Mouse (Mus musculus): ENCODE measurements around the gene Piwil4. TPM values are rescaled to one million over a fixed set of nuclear protein-coding genes. Genes with fewer than 3 reads are reported as not detected.
"Not testable (repeated sequence)": the region's sequence is repeated elsewhere in the genome, so short reads cannot be mapped to it uniquely, and the experiment has no call there.

Gene Piwil4
- polyA plus RNA-seq, 1 experiment from 2014 or later = 0.21 TPM

- no peak for ATAC-seq (ENCODE audit: low read depth)
- Histone ChIP-seq H3K4me3 (ENCODE audit: low read depth, low read length) (no peak overlapping the region), H3K4me2 (ENCODE audit: low read depth, low read length) (no peak overlapping the region), H3K36me3 (ENCODE audit: control insufficient read depth, insufficient read depth, low read length) (no peaks in the 10 kb centered on the region), H3K4me1 (ENCODE audit: control insufficient read depth, insufficient read depth, low read length) (no peaks in the 10 kb centered on the region), H3K27ac (replicated peaks; ENCODE audit: low read depth, low read length) (no peak overlapping the region), H3K27me3 (replicated peaks; ENCODE audit: control insufficient read depth, insufficient read depth, low read length) (no peaks in the 10 kb centered on the region), H3K9ac (ENCODE audit: low read depth, low read length) (no peak overlapping the region), H3K9me3 (ENCODE audit: control insufficient read depth, low read length) (no peaks in the 10 kb centered on the region)
- no peak for DNase-seq (ENCODE audit: low spot score)
- WGBS = 68% methylated on average over 12 of the region's 12 CpGs
Measured at GRCm38 (mm10) chr9:14689376-14690108, 51.0 kb downstream of the Piwil4 start.

- 59% methylated on average over 4 of the region's 4 CpGs for WGBS
- ATAC-seq (ENCODE audit: low read depth) = no peak
- Histone ChIP-seq H3K4me2 (ENCODE audit: low read depth, low read length) (no peak overlapping the region), H3K27ac (replicated peaks; ENCODE audit: low read depth, low read length) (no peak overlapping the region), H3K9ac (ENCODE audit: low read depth, low read length) (no peak overlapping the region), H3K36me3 (ENCODE audit: control insufficient read depth, insufficient read depth, low read length) (no peaks in the 10 kb centered on the region), H3K9me3 (ENCODE audit: control insufficient read depth, low read length) (no peaks in the 10 kb centered on the region), H3K4me1 (ENCODE audit: control insufficient read depth, insufficient read depth, low read length) (no peaks in the 10 kb centered on the region), H3K4me3 (ENCODE audit: low read depth, low read length) (no peak overlapping the region), H3K27me3 (replicated peaks; ENCODE audit: control insufficient read depth, insufficient read depth, low read length) (no peaks in the 10 kb centered on the region)
- DNase-seq (ENCODE audit: low spot score) = peak; percentile 51
Measured at GRCm38 (mm10) chr9:14684363-14684762, 56.2 kb downstream of the Piwil4 start.

GRCm38 (mm10) chr9:14682741-14683140 is 57.8 kb downstream of the Piwil4 start:
- H3K27me3 ChIP-seq (replicated peaks; ENCODE audit: control insufficient read depth, insufficient read depth, low read length) = no peaks in the 10 kb centered on the region
- H3K9ac ChIP-seq (ENCODE audit: low read depth, low read length) = no peak overlapping the region
- no peak for ATAC-seq (ENCODE audit: low read depth)
- no peak overlapping the region for H3K4me3 ChIP-seq (ENCODE audit: low read depth, low read length)
- H3K4me1 ChIP-seq (ENCODE audit: control insufficient read depth, insufficient read depth, low read length) = no peaks in the 10 kb centered on the region
- DNase-seq (ENCODE audit: low spot score) = no peak
- no peak overlapping the region for H3K27ac ChIP-seq (replicated peaks; ENCODE audit: low read depth, low read length)
- H3K36me3 ChIP-seq (ENCODE audit: control insufficient read depth, insufficient read depth, low read length) = no peaks in the 10 kb centered on the region
- no peak overlapping the region for H3K4me2 ChIP-seq (ENCODE audit: low read depth, low read length)
- no peaks in the 10 kb centered on the region for H3K9me3 ChIP-seq (ENCODE audit: control insufficient read depth, low read length)

GRCm38 (mm10) chr9:14680584-14680983 is 59.9 kb downstream of the Piwil4 start:
- DNase-seq (ENCODE audit: low spot score) = no peak
- ATAC-seq (ENCODE audit: low read depth) = no peak

GRCm38 (mm10) chr9:14675707-14676691 is 64.5 kb downstream of the Piwil4 start:
- Histone ChIP-seq H3K4me2 (ENCODE audit: low read depth, low read length) (no peak overlapping the region), H3K27me3 (replicated peaks; ENCODE audit: control insufficient read depth, insufficient read depth, low read length) (no peaks in the 10 kb centered on the region), H3K27ac (replicated peaks; ENCODE audit: low read depth, low read length) (peak overlapping the region; percentile 28), H3K4me1 (ENCODE audit: control insufficient read depth, insufficient read depth, low read length) (peaks cover 11% of the 10 kb centered on the region; the same call in 1 of the 2 replicates), H3K9ac (ENCODE audit: low read depth, low read length) (no peak overlapping the region), H3K9me3 (ENCODE audit: control insufficient read depth, low read length) (no peaks in the 10 kb centered on the region), H3K36me3 (ENCODE audit: control insufficient read depth, insufficient read depth, low read length) (no peaks in the 10 kb centered on the region), H3K4me3 (ENCODE audit: low read depth, low read length) (no peak overlapping the region)
- ATAC-seq (ENCODE audit: low read depth) (peak; percentile 90), DNase-seq (ENCODE audit: low spot score) (peak; percentile 84)
- 43% methylated on average over 9 of the region's 9 CpGs for WGBS

More at GRCm38 (mm10) chr9:14680584-14680983, 59.9 kb downstream of the Piwil4 start:
- no peak overlapping the region for H3K4me2 ChIP-seq (ENCODE audit: low read depth, low read length)
- 59% methylated on average over 2 of the region's 2 CpGs for WGBS
- H3K4me3 ChIP-seq (ENCODE audit: low read depth, low read length) = no peak overlapping the region
- no peaks in the 10 kb centered on the region for H3K36me3 ChIP-seq (ENCODE audit: control insufficient read depth, insufficient read depth, low read length)
- no peaks in the 10 kb centered on the region for H3K9me3 ChIP-seq (ENCODE audit: control insufficient read depth, low read length)
- H3K4me1 ChIP-seq (ENCODE audit: control insufficient read depth, insufficient read depth, low read length) = no peaks in the 10 kb centered on the region; the same call in 1 of the 2 replicates
- no peak overlapping the region for H3K27ac ChIP-seq (replicated peaks; ENCODE audit: low read depth, low read length)
- H3K27me3 ChIP-seq (replicated peaks; ENCODE audit: control insufficient read depth, insufficient read depth, low read length) = no peaks in the 10 kb centered on the region
- no peak overlapping the region for H3K9ac ChIP-seq (ENCODE audit: low read depth, low read length)

- no peak overlapping the region for H3K4me3 ChIP-seq (ENCODE audit: low read depth, low read length)
- 87% methylated on average over 8 of the region's 8 CpGs for WGBS
- H3K27me3 ChIP-seq (replicated peaks; ENCODE audit: control insufficient read depth, insufficient read depth, low read length) = no peaks in the 10 kb centered on the region
- no peak overlapping the region for H3K4me2 ChIP-seq (ENCODE audit: low read depth, low read length)
- H3K9ac ChIP-seq (ENCODE audit: low read depth, low read length) = no peak overlapping the region
- peaks cover 11% of the 10 kb centered on the region; the same call in 1 of the 2 replicates for H3K4me1 ChIP-seq (ENCODE audit: control insufficient read depth, insufficient read depth, low read length)
- H3K9me3 ChIP-seq (ENCODE audit: control insufficient read depth, low read length) = no peaks in the 10 kb centered on the region
- no peaks in the 10 kb centered on the region for H3K36me3 ChIP-seq (ENCODE audit: control insufficient read depth, insufficient read depth, low read length)
- DNase-seq (ENCODE audit: low spot score) = no peak
- no peak for ATAC-seq (ENCODE audit: low read depth)
- H3K27ac ChIP-seq (replicated peaks; ENCODE audit: low read depth, low read length) = no peak overlapping the region
Measured at GRCm38 (mm10) chr9:14674506-14674905, 66.0 kb downstream of the Piwil4 start.

GRCm38 (mm10) chr9:14673109-14673508 is 67.4 kb downstream of the Piwil4 start:
- H3K4me2 ChIP-seq (ENCODE audit: low read depth, low read length) = no peak overlapping the region
- H3K4me1 ChIP-seq (ENCODE audit: control insufficient read depth, insufficient read depth, low read length) = peaks cover 11% of the 10 kb centered on the region; the same call in 1 of the 2 replicates
- no peak overlapping the region for H3K9ac ChIP-seq (ENCODE audit: low read depth, low read length)
- H3K27ac ChIP-seq (replicated peaks; ENCODE audit: low read depth, low read length) = peak overlapping the region; percentile 70
- DNase-seq (ENCODE audit: low spot score) (peak; percentile 82), ATAC-seq (ENCODE audit: low read depth) (no peak)
- H3K27me3 ChIP-seq (replicated peaks; ENCODE audit: control insufficient read depth, insufficient read depth, low read length) = no peaks in the 10 kb centered on the region
- no peaks in the 10 kb centered on the region for H3K36me3 ChIP-seq (ENCODE audit: control insufficient read depth, insufficient read depth, low read length)
- H3K4me3 ChIP-seq (ENCODE audit: low read depth, low read length) = no peak overlapping the region
- 39% methylated on average over 4 of the region's 4 CpGs for WGBS
- H3K9me3 ChIP-seq (ENCODE audit: control insufficient read depth, low read length) = no peaks in the 10 kb centered on the region

GRCm38 (mm10) chr9:14671965-14672364 is 68.6 kb downstream of the Piwil4 start:
- not testable (repeated sequence) for H3K9me3 ChIP-seq (ENCODE audit: control insufficient read depth, low read length); H3K4me3 ChIP-seq (ENCODE audit: low read depth, low read length); H3K27ac ChIP-seq (replicated peaks; ENCODE audit: low read depth, low read length); H3K4me2 ChIP-seq (ENCODE audit: low read depth, low read length); DNase-seq (ENCODE audit: low spot score); H3K9ac ChIP-seq (ENCODE audit: low read depth, low read length); H3K27me3 ChIP-seq (replicated peaks; ENCODE audit: control insufficient read depth, insufficient read depth, low read length); H3K36me3 ChIP-seq (ENCODE audit: control insufficient read depth, insufficient read depth, low read length); ATAC-seq (ENCODE audit: low read depth)
- H3K4me1 ChIP-seq (ENCODE audit: control insufficient read depth, insufficient read depth, low read length) = peaks cover 11% of the 10 kb centered on the region; the same call in 1 of the 2 replicates
- WGBS = 48% methylated on average over 5 of the region's 5 CpGs

All from embryonic facial prominence, embryonic 14.5 days (tissue).